Mouse (Mus musculus) mature B cell (primary cell): Measurements from ENCODE around the gene Fgf22.
"Not testable (repeated sequence)": the region's sequence is repeated elsewhere in the genome, so short reads cannot be mapped to it uniquely, and the experiment has no call there.

ENCODE experiments used
- in situ Hi-C: fragments of 300-500 bp; cut with MboI; formaldehyde crosslinking; loops from 2 replicates; pipeline ENCODE4 v1.14.3; 2019

Gene Fgf22

GRCm38 (mm10) chr10:79732500-79732899, 22.4 kb upstream of the Fgf22 start:
- in situ Hi-C loops, result no loop called here

- in situ Hi-C loops, result no loop called here
Measured at GRCm38 (mm10) chr10:79733847-79734246, 21.0 kb upstream of the Fgf22 start.

GRCm38 (mm10) chr10:79735361-79735760, 19.5 kb upstream of the Fgf22 start:
- in situ Hi-C loops, result no loop called here

- in situ Hi-C loops, result no loop called here
Measured at GRCm38 (mm10) chr10:79736706-79737105, 18.2 kb upstream of the Fgf22 start.

- in situ Hi-C loops, result no loop called here
Measured at GRCm38 (mm10) chr10:79738259-79738658, 16.6 kb upstream of the Fgf22 start.

- in situ Hi-C loops, result no loop called here
Measured at GRCm38 (mm10) chr10:79739234-79739633, 15.6 kb upstream of the Fgf22 start.

GRCm38 (mm10) chr10:79740863-79741262, 14.0 kb upstream of the Fgf22 start:
- in situ Hi-C loops, result no loop called here

DNA sequence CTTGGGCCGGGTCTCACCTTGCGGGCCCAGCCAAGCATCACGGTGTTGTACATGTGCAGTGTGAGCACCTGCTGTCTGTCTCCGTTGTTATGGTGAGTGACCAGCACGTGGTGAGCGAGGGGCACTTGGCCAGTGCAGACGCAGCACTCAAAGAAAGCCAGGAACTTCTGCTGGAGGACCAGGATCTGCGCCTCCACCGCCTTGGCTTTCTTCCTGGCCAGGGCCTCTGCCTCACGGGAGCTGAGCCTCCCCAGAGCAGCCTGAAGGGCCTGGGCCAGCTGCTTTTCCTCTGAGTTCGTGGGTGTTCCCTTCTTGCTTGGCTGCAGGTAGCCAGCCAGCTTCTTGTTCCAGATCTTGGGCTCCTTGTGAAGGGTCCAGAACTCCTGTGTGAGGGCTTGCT, 11.7 kb upstream of the Fgf22 start:
- in situ Hi-C loops, result no loop called here

- in situ Hi-C loops, result no loop called here
Measured at GRCm38 (mm10) chr10:79743650-79744365, 11.1 kb upstream of the Fgf22 start.

GRCm38 (mm10) chr10:79745411-79745810, 9.5 kb upstream of the Fgf22 start:
- in situ Hi-C loops, result no loop called here

DNA sequence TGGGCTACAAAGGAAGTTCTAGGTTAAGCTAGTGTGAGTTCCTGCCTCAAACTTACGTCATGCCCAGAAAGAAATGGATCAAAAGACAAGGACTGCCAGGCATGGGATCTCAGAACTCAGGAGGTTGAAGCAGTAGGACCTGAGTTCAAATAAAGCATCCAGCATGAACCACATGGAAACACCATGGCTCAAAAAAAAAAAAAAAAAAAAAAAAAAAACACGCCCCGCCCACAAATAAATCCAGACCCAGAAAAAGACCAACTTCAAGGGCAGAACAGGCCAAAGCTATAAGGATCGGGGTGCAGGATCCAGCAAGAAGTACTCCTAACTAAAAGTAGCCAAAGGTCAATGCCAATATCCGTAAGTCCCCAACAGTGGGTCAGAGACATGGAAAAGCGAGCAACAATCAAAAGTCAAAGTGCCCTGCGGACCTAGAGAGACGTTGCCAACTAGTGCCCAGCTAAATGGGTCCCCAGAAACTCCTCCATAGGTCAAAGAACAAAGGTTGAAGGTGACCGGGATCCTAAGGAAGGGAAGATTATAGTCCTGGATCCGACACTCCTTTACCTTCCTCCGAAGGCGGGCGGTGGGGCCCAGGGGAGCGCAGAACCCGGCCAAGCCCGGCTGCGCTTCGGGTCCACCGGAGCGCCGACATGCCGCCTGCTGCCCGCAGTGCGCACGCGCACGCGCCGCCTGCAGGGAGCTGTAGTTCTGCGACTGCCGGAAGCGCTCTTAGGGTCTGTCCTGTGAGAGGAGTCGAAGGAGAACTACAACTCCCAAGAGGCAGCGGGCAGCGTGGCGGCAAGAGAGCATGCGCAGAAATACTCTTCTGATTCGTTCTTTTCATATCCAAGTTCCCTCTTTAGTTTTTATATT, 8.7 kb upstream of the Fgf22 start, which contains the start of gene Polrmt:
Gene Polrmt (minus strand): TSS at position 684 of the 876 bp plus-strand sequence.
- in situ Hi-C loops, result no loop called here

DNA sequence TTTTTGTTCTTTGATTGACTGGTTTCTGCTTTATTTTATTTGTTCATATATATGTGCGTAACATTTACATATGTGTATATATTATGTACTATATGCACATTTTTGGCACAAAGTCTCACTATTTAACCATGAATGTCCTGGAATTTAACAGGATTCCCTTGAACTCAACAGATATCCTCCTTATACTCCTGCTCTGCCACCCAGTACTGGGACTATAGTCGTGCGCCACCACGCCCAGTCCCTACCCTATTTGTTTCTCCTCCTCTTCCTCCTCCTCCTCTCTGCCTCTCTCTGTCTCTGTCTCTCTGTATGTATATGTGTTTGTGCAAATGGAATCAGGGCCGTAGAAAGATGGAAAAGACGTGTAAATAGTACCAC, 8.1 kb upstream of the Fgf22 start:
- in situ Hi-C loops, result no loop called here

DNA sequence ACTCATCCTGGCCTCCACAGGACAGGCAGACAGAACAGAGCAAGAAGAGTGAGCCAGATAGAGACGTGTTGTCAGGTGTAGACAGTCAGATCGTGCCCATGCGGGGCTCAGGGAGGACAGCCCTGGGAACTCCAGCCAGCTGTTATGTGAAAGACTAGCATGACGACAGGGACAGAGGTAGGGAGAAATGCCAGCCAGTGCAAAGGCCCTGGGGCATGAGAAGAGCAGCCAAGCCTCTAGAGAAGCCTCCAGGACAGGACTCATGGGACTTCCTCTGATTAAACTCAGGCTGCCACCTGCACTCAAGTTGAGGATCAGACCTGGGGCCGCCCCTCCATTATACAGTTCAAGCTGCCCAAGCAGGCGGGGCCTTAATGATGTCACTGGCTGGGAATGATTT, 6.4 kb upstream of the Fgf22 start:
- in situ Hi-C loops, result no loop called here

- in situ Hi-C loops, result no loop called here
Measured at GRCm38 (mm10) chr10:79755854-79756253, 978 bp downstream of the Fgf22 start.

- in situ Hi-C loops, result no loop called here
Measured at GRCm38 (mm10) chr10:79756660-79757059, 1.8 kb downstream of the Fgf22 start.

DNA sequence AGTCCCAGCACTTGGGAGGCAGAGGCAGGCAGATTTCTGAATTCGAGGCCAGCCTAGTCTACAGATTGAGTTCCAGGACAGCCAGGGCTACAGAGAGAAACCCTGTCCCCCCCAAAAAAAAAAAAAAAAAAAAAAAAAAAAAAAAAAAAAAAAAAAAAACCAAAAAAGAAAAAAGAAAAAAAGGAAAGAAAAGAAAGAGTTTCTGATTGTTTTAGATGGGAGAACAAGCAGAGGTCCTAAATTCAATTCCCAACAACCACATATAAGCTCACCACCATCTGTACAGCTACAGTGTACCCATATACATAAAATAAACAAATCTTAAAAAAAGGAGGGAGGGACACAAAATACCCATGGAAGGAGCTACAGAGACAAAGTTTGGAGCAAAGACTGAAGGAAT, 4.8 kb downstream of the Fgf22 start:
- in situ Hi-C loops, result not testable (repeated sequence)

DNA sequence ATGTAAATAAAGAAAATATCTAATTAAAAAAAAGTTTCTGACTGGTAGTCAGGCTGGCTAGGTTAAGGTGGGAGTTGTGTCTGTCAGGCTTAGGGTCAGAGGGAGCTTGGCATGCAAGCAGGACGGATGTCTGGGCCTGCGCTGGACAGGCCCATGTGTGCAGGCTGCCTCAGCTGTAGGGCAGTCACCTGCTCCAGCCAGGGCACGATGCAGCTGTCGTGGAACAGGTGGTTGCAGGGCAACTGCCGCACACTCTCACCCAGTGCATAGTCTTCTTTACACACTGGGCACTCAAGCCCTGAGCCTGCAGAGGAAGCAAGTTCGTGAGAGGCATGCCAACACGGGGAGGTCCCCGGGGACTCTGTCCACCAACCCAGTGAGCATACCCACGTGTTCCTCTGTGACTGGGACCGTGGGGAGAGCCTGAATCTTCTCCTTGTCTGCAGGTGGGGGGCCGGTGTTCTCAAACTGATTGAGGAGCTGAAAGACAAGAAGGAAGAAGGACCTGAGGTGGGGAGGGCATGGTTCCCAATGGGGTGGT, 5.8 kb downstream of the Fgf22 start:
- in situ Hi-C loops, result no loop called here

DNA sequence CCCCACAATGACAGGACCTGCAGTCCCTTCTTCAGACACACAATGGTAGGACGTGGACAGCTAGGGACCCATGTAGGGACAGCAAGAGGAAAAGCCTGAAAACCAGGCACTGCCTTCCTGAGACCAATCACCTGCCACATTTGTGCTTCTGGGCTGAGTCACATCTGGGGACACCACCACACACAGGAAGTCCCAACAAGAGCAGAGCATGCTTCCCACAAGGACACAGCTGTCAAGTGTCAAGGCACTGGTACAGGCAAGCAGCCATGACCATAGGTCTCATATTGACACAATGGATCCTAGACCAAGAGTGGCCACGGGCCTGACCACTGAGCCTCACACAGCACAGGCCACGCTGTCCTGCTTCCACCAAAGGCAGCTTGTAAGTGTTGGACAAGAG, 8.0 kb downstream of the Fgf22 start:
- in situ Hi-C loops, result no loop called here

GRCm38 (mm10) chr10:79764234-79764633, 9.4 kb downstream of the Fgf22 start:
- in situ Hi-C loops, result no loop called here

DNA sequence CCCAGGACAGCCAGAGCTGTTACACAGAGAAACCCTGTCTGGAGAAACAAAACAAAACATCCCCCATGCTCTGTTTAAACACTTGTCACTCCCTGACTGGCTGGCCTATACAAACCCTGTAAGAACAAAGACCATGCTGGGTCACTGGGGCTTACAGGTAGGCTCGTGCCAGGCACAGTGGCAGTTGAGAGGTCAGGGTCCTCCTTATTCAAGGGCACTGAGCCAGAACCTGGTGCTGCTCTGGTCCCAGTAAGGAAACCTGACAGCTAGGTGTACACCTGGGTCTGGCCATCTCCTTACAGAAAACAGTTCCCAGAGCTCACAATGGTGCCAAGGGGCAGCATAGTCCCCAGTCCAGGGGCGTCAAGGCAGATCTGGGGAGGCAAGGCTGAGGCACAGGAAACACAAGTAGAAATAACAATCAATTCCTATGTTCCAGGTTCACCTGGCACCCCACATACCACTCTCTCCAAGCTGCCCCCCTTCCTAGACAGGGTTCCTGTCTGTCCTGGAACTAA, 10.4 kb downstream of the Fgf22 start:
- in situ Hi-C loops, result no loop called here

DNA sequence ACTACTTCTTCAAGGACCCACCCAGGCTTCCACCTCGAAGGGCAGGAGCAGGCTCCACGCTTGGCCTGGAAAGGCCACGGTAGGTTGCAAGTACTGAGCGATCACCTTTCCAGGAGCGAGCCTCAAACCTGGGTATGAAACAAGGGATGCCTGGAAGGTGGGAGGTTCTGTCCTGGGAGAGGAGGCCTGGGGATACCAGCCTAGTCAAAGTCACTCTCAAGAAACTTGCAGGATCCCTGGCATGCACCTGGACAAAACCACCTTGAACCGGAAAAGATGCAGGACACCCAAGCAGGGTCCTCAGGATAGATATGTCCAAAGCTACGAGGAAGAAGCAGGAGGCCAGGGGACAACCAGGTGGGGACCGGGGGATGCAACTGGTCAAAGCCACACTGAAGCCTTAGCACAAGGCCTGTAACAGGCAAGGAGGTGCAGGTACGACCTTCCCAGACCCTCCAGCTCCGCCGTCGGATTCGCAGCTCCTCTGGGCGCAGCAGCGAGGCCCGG, 11.2 kb downstream of the Fgf22 start:
- in situ Hi-C loops, result no loop called here

DNA sequence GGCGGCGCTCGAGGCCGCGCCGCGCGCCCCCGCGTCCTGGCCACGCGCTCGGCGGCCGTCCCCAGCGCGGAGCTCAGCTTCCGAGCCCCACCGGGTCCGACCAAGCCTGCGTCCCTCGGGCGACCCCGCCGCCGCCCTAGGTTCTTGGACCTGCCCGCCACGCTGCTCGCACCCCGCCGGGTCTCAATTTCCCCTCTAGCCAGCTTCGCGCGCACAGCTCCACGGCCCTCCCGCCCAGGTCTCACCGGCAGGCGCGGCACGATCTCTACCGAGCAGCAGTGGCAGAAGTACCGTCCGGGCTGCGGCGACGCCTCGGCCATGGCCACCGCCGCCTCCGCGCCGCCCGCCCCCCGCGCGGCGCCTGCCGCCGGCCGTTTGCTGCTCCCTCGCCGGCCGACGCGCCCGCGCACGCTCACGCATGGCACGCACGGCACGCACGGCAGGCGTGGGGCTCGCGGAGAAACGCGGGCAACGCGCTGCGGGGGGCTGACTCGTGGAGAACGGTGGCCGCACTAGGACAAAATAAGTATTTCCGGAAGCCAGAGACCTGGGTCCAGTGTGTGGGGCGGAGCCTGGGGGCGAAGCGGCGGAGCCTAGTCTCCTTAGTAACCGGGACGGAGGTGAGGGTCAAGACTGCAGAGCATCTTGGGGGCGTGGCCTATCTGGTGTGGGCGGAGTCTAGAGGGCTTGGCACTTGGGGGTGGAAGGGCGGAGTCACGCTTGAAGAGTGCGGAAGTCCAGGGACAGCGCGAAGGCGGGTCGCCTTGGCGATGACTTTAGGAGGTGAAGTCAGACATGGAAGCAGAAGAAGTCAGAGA, 11.8 kb downstream of the Fgf22 start, which contains the start of gene Rnf126:
Gene Rnf126 (minus strand): TSS at position 445 of the 818 bp plus-strand sequence.
- in situ Hi-C loops, result no loop called here
